Mouse (Mus musculus) layer of hippocampus, postnatal 10 days (tissue): Measurements from ENCODE around the gene Gm12887. TPM values are rescaled to one million over a fixed set of nuclear protein-coding genes. Genes with fewer than 3 reads are reported as not detected.

Experiments used
- DNase-seq, 2 experiments: peaks; one replicate each; pipeline ENCODE4 v3.0.0; 2021; ENCODE audit warnings: low spot score in 2 of 2
- long read RNA-seq: library from polyadenylated mRNA; stranded (forward); transcript quantifications from one replicate; pipeline ENCODE4 v2.0.0, GENCODE M21; 2023
- total RNA-seq, 2 experiments: library from RNA; stranded (reverse); gene quantifications; 2 replicates each; pipeline ENCODE4 v1.2.3; 2021

Gene Gm12887
- not detected for total RNA-seq
- long read RNA-seq, result 0 reads

DNA sequence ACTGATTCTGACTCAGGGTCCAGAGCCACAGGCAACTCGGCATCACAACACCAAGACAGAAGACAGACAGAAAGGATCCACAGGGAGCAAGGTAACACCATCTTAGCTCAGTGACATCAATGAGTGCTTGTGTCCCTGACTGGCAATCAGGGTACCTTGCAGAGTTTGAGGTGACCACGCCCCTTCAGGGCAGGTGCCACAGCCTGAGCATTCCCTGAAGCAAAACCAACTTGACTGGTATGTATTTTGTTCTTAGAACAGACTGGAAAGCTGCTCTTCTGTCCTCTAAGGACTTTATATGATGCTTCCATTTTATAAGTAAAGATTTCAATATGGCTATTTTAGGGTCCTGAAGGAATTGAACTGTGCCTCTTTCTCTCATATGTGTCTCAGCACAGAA lies at the start of gene Gm12887:
Gene Gm12887, minus strand, starts transcription at position 101 of the 400 bp plus-strand sequence.
- DNase-seq, result no peak

DNA sequence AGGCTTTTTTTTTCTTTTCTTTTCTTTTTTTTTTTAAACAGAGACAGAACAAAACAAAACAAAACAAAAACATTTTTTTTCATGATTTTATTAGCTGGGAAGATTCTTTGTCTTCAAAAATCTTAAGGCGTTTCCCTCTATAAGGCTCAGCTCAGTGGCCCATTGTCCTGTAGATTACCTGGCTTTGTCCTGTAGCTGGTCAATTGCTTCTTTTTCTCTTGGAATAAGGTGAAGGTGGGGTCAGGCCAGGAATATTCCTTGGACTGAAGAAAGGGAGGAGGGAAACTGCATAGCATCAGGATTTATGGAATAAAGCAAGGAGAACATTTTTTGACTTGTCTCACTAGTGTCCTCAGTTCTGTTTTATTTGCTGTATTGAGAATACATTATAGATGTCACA lies 35.1 kb upstream of the Gm12887 start:
- DNase-seq, result no peak

Other genes with a start within 250 kb of the Gm12887 start
- not detected for gene Gm12886, start 199.0 kb downstream of the Gm12887 start, total RNA-seq